Comparison of ENCODE assay signal across 9 mouse cellular contexts in genomic region chr16:5232982-5233381, GRCm38 (mm10). TPM values are rescaled to one million over a fixed set of nuclear protein-coding genes. Genes with fewer than 3 reads are reported as not detected.
DNase-seq lines count a peak whose midpoint lies in the region; ATAC-seq and TF ChIP-seq lines count a peak whose summit lies in the region.
"Had no signal": no experiment of that assay in that cellular context is flagged by ENCODE, and none has a peak within 500 bp of the region (broad histone marks: within the 10 kb centered on the region; RNA-seq: fewer than 3 reads in every experiment).

No protein-coding gene starts in this region.

- no peak for DNase-seq in kidney, postnatal 25 days
- DNase-seq in hindbrain, postnatal 0 days (ENCODE audit: low spot score), result no peak
- DNase-seq in left cerebral cortex, postnatal 10 days (ENCODE audit: extremely low spot score in 1 of 2, low spot score in 2 of 2), result no peak
- DNase-seq in adipocyte (ENCODE audit: low spot score), result no peak
- no peak for DNase-seq in adrenal gland, postnatal 36 days

- no peak for TF ChIP-seq CTCF in hindbrain, postnatal 0 days (IDR thresholded peaks at IDR 0.05; ENCODE audit: low read depth)

- 0 out of 2 replicates have a peak, but pooled peaks cover 4% of the 10 kb centered on the region for H3K36me3 ChIP-seq in kidney, embryonic 15.5 days
- H3K36me3 ChIP-seq in embryonic facial prominence, embryonic 15.5 days, result no peaks in the 10 kb centered on the region
- H3K36me3 ChIP-seq in hindbrain, postnatal 0 days (ENCODE audit: insufficient read depth, low read length), result no peaks in the 10 kb centered on the region
- H3K36me3 ChIP-seq in midbrain, embryonic 15.5 days (replicated peaks), result no peaks in the 10 kb centered on the region

- H3K9ac ChIP-seq in kidney, embryonic 15.5 days, result no peak overlapping the region
- H3K9ac ChIP-seq in embryonic facial prominence, embryonic 15.5 days, result no peak overlapping the region
- no peak overlapping the region for H3K9ac ChIP-seq in hindbrain, postnatal 0 days (replicated peaks; ENCODE audit: low read length)
- H3K9ac ChIP-seq in midbrain, embryonic 15.5 days, result no peak overlapping the region

- intact Hi-C loops in left cerebral cortex, postnatal 10 days (cut with DNase I), result no loop called here

- H3K9me3 ChIP-seq in kidney, embryonic 15.5 days (replicated peaks), result 0 out of 2 replicates have a peak, but pooled peaks cover 4% of the 10 kb centered on the region
- no peaks in the 10 kb centered on the region for H3K9me3 ChIP-seq in embryonic facial prominence, embryonic 15.5 days (replicated peaks)
- H3K9me3 ChIP-seq in hindbrain, postnatal 0 days (ENCODE audit: low read length), result no peaks in the 10 kb centered on the region
- no peaks in the 10 kb centered on the region for H3K9me3 ChIP-seq in midbrain, embryonic 15.5 days

- 72% methylated on average over 4 of the region's 4 CpGs for WGBS in kidney, embryonic 15.5 days
- 67% methylated on average over 4 of the region's 4 CpGs for WGBS in embryonic facial prominence, embryonic 15.5 days
- WGBS in hindbrain, postnatal 0 days, result 65% methylated on average over 4 of the region's 4 CpGs
- 72% methylated on average over 4 of the region's 4 CpGs for WGBS in midbrain, embryonic 15.5 days

- no peaks in the 10 kb centered on the region for H3K27me3 ChIP-seq in kidney, embryonic 15.5 days
- H3K27me3 ChIP-seq in embryonic facial prominence, embryonic 15.5 days, result no peaks in the 10 kb centered on the region
- no peaks in the 10 kb centered on the region for H3K27me3 ChIP-seq in hindbrain, postnatal 0 days (ENCODE audit: insufficient read depth, low read length)
- H3K27me3 ChIP-seq in midbrain, embryonic 15.5 days (replicated peaks), result peaks cover 3% of the 10 kb centered on the region; the same call in 1 of the 2 replicates

- H3K4me3 ChIP-seq in kidney, embryonic 15.5 days (replicated peaks), result peak overlapping the region; percentile 65
- H3K4me3 ChIP-seq in embryonic facial prominence, embryonic 15.5 days (replicated peaks), result peak overlapping the region; percentile 91
- peak overlapping the region; percentile 74 for H3K4me3 ChIP-seq in hindbrain, postnatal 0 days (ENCODE audit: low read length)
- H3K4me3 ChIP-seq in midbrain, embryonic 15.5 days, result peak overlapping the region; percentile 67

- H3K4me2 ChIP-seq in kidney, embryonic 15.5 days, result peak overlapping the region; percentile 48
- H3K4me2 ChIP-seq in embryonic facial prominence, embryonic 15.5 days (replicated peaks), result peak overlapping the region; percentile 82
- H3K4me2 ChIP-seq in hindbrain, postnatal 0 days (ENCODE audit: low read depth, low read length), result peak overlapping the region; percentile 81
- peak overlapping the region; percentile 70 for H3K4me2 ChIP-seq in midbrain, embryonic 15.5 days

- peaks cover 13% of the 10 kb centered on the region for H3K4me1 ChIP-seq in kidney, embryonic 15.5 days
- H3K4me1 ChIP-seq in embryonic facial prominence, embryonic 15.5 days, result peaks cover 10% of the 10 kb centered on the region
- H3K4me1 ChIP-seq in hindbrain, postnatal 0 days (ENCODE audit: insufficient read depth, low read length), result peaks cover 10% of the 10 kb centered on the region
- H3K4me1 ChIP-seq in midbrain, embryonic 15.5 days, result peaks cover 10% of the 10 kb centered on the region

- no peak overlapping the region for H3K27ac ChIP-seq in kidney, embryonic 15.5 days
- no peak overlapping the region for H3K27ac ChIP-seq in embryonic facial prominence, embryonic 15.5 days (replicated peaks)
- no peak overlapping the region for H3K27ac ChIP-seq in hindbrain, postnatal 0 days
- H3K27ac ChIP-seq in midbrain, embryonic 15.5 days, result no peak overlapping the region

- no peak; the same call in 1 of the 2 replicates for ATAC-seq in kidney, embryonic 15.5 days (replicated peaks; ENCODE audit: low FRiP score)
- ATAC-seq in embryonic facial prominence, embryonic 15.5 days (ENCODE audit: insufficient number of reproducible peaks, low FRiP score, low TSS enrichment, low read depth), result 0 out of 2 replicates have a peak, but pooled peaks have one; percentile 12
- peak; percentile 1; the same call in 1 of the 2 replicates for ATAC-seq in hindbrain, postnatal 0 days
- ATAC-seq in midbrain, embryonic 15.5 days (replicated peaks), result no peak; the same call in 1 of the 2 replicates

RNA-seq across cellular contexts. Expression of gene Alg1, which starts 0.4 kb away (rescaled TPM):
- 32.8 and 35.8 TPM in 2 replicates for polyA plus RNA-seq in kidney, embryonic 15.5 days (2015; fragmentation: Nextera tagmentation; extraction: Ambion mirVana)
- polyA plus RNA-seq in embryonic facial prominence, embryonic 15.5 days (2015; fragmentation: Nextera tagmentation; extraction: Ambion mirVana), result 36.2 and 38.5 TPM in 2 replicates
- 44.4 and 53.7 TPM in 2 replicates for total RNA-seq in hindbrain, postnatal 0 days (2014; rRNA removed)
- polyA plus RNA-seq in hindbrain, postnatal 0 days (2015; fragmentation: Nextera tagmentation; extraction: Ambion mirVana), result 38.9 and 40.6 TPM in 2 replicates
- polyA plus RNA-seq in midbrain, embryonic 15.5 days (2015; fragmentation: Nextera tagmentation; extraction: Ambion mirVana), result 44.5 and 44.8 TPM in 2 replicates
- 10 to 100 TPM; 29.7 to 31.9 TPM for total RNA-seq in left cerebral cortex, postnatal 10 days (2021)
- 10 to 100 TPM; 30.2 to 38.6 TPM for total RNA-seq in adrenal gland, postnatal 36 days (2021)

RNA-seq across cellular contexts. Expression of gene AU021092, which starts 10.9 kb away (rescaled TPM):
- polyA plus RNA-seq in kidney, embryonic 15.5 days (2015; fragmentation: Nextera tagmentation; extraction: Ambion mirVana), result 5.1 and 5.8 TPM in 2 replicates
- 9.0 and 12.0 TPM in 2 replicates for polyA plus RNA-seq in embryonic facial prominence, embryonic 15.5 days (2015; fragmentation: Nextera tagmentation; extraction: Ambion mirVana)
- total RNA-seq in hindbrain, postnatal 0 days (2014; rRNA removed), result 16.7 and 18.6 TPM in 2 replicates
- polyA plus RNA-seq in hindbrain, postnatal 0 days (2015; fragmentation: Nextera tagmentation; extraction: Ambion mirVana), result 8.3 and 9.6 TPM in 2 replicates
- 14.8 and 15.9 TPM in 2 replicates for polyA plus RNA-seq in midbrain, embryonic 15.5 days (2015; fragmentation: Nextera tagmentation; extraction: Ambion mirVana)
- 10 to 100 TPM; 11.0 to 12.5 TPM for total RNA-seq in left cerebral cortex, postnatal 10 days (2021)
- total RNA-seq in adrenal gland, postnatal 36 days (2021), result 10 to 100 TPM; 13.0 to 23.0 TPM
- total RNA-seq: megakaryocyte-erythroid progenitor cell, adult 5-6 weeks had no signal

RNA-seq across cellular contexts. Expression of gene Eef2kmt, which starts 22.8 kb away (rescaled TPM):
- 26.4 and 31.9 TPM in 2 replicates for polyA plus RNA-seq in kidney, embryonic 15.5 days (2015; fragmentation: Nextera tagmentation; extraction: Ambion mirVana)
- 26.6 and 33.7 TPM in 2 replicates for polyA plus RNA-seq in embryonic facial prominence, embryonic 15.5 days (2015; fragmentation: Nextera tagmentation; extraction: Ambion mirVana)
- 13.5 and 22.0 TPM in 2 replicates for total RNA-seq in hindbrain, postnatal 0 days (2014; rRNA removed)
- polyA plus RNA-seq in hindbrain, postnatal 0 days (2015; fragmentation: Nextera tagmentation; extraction: Ambion mirVana), result 8.4 and 11.3 TPM in 2 replicates
- polyA plus RNA-seq in midbrain, embryonic 15.5 days (2015; fragmentation: Nextera tagmentation; extraction: Ambion mirVana), result 6.9 and 7.7 TPM in 2 replicates
- total RNA-seq in left cerebral cortex, postnatal 10 days (2021), result 1 to 10 TPM; 2.6 to 4.2 TPM
- 10 to 100 TPM; 23.3 to 33.5 TPM for total RNA-seq in adrenal gland, postnatal 36 days (2021)

RNA-seq across cellular contexts. Expression of gene Nagpa, which starts 29.2 kb away (rescaled TPM):
- 19.4 and 21.2 TPM in 2 replicates for polyA plus RNA-seq in kidney, embryonic 15.5 days (2015; fragmentation: Nextera tagmentation; extraction: Ambion mirVana)
- polyA plus RNA-seq in embryonic facial prominence, embryonic 15.5 days (2015; fragmentation: Nextera tagmentation; extraction: Ambion mirVana), result 21.1 and 21.7 TPM in 2 replicates
- total RNA-seq in hindbrain, postnatal 0 days (2014; rRNA removed), result 8.5 and 10.0 TPM in 2 replicates
- 7.4 and 8.6 TPM in 2 replicates for polyA plus RNA-seq in hindbrain, postnatal 0 days (2015; fragmentation: Nextera tagmentation; extraction: Ambion mirVana)
- 11.4 and 14.3 TPM in 2 replicates for polyA plus RNA-seq in midbrain, embryonic 15.5 days (2015; fragmentation: Nextera tagmentation; extraction: Ambion mirVana)
- 10 to 100 TPM in 1 of 2 experiments, 1 to 10 TPM in 1; 7.4 to 10.1 TPM for total RNA-seq in left cerebral cortex, postnatal 10 days (2021)
- total RNA-seq in adrenal gland, postnatal 36 days (2021), result 10 to 100 TPM; 22.4 to 27.2 TPM

Comparison
In these comparisons a context has a peak if more than half of its experiments do, and no peak if none do; other contexts are left out.
1. ATAC-seq: peak in embryonic facial prominence, embryonic 15.5 days (single experiment) and hindbrain, postnatal 0 days (single experiment); none in kidney, embryonic 15.5 days (single experiment) and midbrain, embryonic 15.5 days (single experiment).
2. Peak in every context shown above with its lines, with median percentiles within 50 percentile points of each other: H3K4me2 ChIP-seq and H3K4me3 ChIP-seq.